Mouse (Mus musculus) lung, adult 2 months (tissue): ENCODE results near the gene Batf.

Experiments
- CTCF ChIP-seq: fragments of 200-500 bp; IDR thresholded peaks from 2 replicates; pipeline ENCODE4 v1.5.1; 2011; ENCODE audit warnings: mild to moderate bottlenecking, low read length, control low read depth; ENCODE audit not compliant: insufficient read depth
- POLR2A ChIP-seq: fragments of 200-500 bp; IDR thresholded peaks from 2 replicates; pipeline ENCODE4 v1.6.1; 2011; ENCODE audit warnings: low read depth, mild to moderate bottlenecking, control low read depth, low read length, borderline replicate concordance; ENCODE audit errors: extremely low read depth

DNA sequence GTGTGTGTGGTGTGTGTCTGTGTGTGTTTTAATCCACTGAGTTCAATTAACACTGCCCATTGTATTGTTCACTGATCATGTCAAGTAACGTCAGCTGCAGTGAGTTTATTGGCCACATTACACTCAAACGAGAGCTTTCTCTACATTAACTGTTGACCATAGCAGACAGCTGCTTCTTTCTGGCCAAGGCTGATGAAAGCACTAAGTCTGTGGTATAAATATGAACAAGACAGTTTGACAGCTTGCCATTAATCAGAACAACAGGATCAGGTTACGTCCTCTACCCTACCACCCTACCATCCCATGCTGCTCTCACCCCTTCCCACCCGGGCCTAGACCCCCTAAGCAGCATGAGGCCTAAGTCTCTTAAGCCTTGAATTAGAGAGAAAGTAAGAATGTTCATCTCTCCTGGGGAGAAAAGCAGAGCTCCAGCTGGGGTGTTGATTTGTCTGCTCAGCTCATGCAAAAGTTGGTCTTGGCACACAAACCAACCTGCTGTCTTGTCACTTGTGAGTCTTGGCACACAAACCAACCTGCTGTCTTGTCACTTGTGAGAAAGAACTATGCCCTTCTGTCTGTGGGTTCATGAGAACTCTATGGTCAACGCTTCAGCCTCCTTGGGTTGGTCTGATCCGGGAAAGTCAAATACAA lies 13.8 kb downstream of the Batf start:
- TF ChIP-seq CTCF (no peak), POLR2A (no peak)
